Mouse (Mus musculus) G1E (cell line): ENCODE results near the gene Jazf1.

ENCODE experiments used
- CTCF ChIP-seq: IDR thresholded peaks from 2 replicates; pipeline ENCODE4 v1.5.1; 2012; ENCODE audit warnings: low read depth, low read length, inconsistent platforms, mixed read lengths
- GATA1 ChIP-seq: IDR thresholded peaks from 2 replicates; pipeline ENCODE4 v1.6.1; 2012; ENCODE audit warnings: borderline replicate concordance, low read length, inconsistent platforms, mixed read lengths
- GATA2 ChIP-seq: IDR thresholded peaks from 2 replicates; pipeline ENCODE4 v1.6.1; 2012; ENCODE audit warnings: low read depth, low read length, inconsistent platforms, borderline replicate concordance
- TAL1 ChIP-seq: conservative IDR thresholded peaks from 2 replicates; pipeline ENCODE4 v1.6.1; 2012; ENCODE audit warnings: low read depth, low read length, inconsistent platforms, mixed read lengths

GRCm38 (mm10) chr6:53069976-53070575 is 1.6 kb upstream of the Jazf1 start:
- TF ChIP-seq CTCF = no peak
- TF ChIP-seq GATA1 = no peak
- no peak for TF ChIP-seq TAL1
- TF ChIP-seq GATA2 = no peak
